Mouse (Mus musculus) spleen, postnatal 10 days (tissue): ENCODE data around the gene Herc3.

Experiments
- DNase-seq, 2 experiments: peaks; one replicate each; pipeline ENCODE4 v3.0.0; 2021 to 2022; ENCODE audit warnings: low spot score in 2 of 2

The Herc3 gene

GRCm38 (mm10) chr6:58920735-58921134 lies 89.5 kb downstream of the Herc3 start:
- no peak for DNase-seq

- no peak for DNase-seq
These were observed 90.4 kb downstream of the Herc3 start for GRCm38 (mm10) chr6:58921623-58922022.

GRCm38 (mm10) chr6:58922511-58922910 lies 91.2 kb downstream of the Herc3 start:
- DNase-seq: no peak

GRCm38 (mm10) chr6:58927881-58928280 lies 96.6 kb downstream of the Herc3 start:
- no peak for DNase-seq

- no peak for DNase-seq
These were observed 98.7 kb downstream of the Herc3 start for GRCm38 (mm10) chr6:58929911-58930431.

GRCm38 (mm10) chr6:58931149-58931548 lies 99.9 kb downstream of the Herc3 start:
- no peak for DNase-seq

- DNase-seq: no peak
These were observed 101.4 kb downstream of the Herc3 start for GRCm38 (mm10) chr6:58932515-58933188.

- DNase-seq: no peak
These were observed 102.1 kb downstream of the Herc3 start for GRCm38 (mm10) chr6:58933189-58933913.

GRCm38 (mm10) chr6:58934144-58934543 lies 102.9 kb downstream of the Herc3 start:
- no peak for DNase-seq

GRCm38 (mm10) chr6:58937726-58938125 lies 106.5 kb downstream of the Herc3 start:
- no peak for DNase-seq

- no peak for DNase-seq
These were observed 111.0 kb downstream of the Herc3 start for GRCm38 (mm10) chr6:58942276-58942675.

- DNase-seq: no peak
These were observed 112.7 kb downstream of the Herc3 start for GRCm38 (mm10) chr6:58943958-58944357.

GRCm38 (mm10) chr6:58946246-58946645 lies 115.0 kb downstream of the Herc3 start:
- no peak for DNase-seq

GRCm38 (mm10) chr6:58946840-58947239 lies 115.6 kb downstream of the Herc3 start:
- no peak for DNase-seq

- DNase-seq: no peak
These were observed 119.1 kb downstream of the Herc3 start for GRCm38 (mm10) chr6:58950410-58950809.

- DNase-seq: no peak
These were observed 120.1 kb downstream of the Herc3 start for GRCm38 (mm10) chr6:58951128-58951992.

- no peak for DNase-seq
These were observed 129.3 kb downstream of the Herc3 start for GRCm38 (mm10) chr6:58960523-58960922.

GRCm38 (mm10) chr6:58962691-58963090 lies 131.4 kb downstream of the Herc3 start:
- DNase-seq: no peak

- no peak for DNase-seq
These were observed 132.8 kb downstream of the Herc3 start for GRCm38 (mm10) chr6:58964091-58964490.

GRCm38 (mm10) chr6:58964565-58964964 lies 133.3 kb downstream of the Herc3 start:
- no peak for DNase-seq

GRCm38 (mm10) chr6:58965071-58965831 lies 134.0 kb downstream of the Herc3 start:
- no peak for DNase-seq
